Mouse (Mus musculus) spleen, adult 2 months (tissue): ENCODE data around the gene H2-Q6.
"Not testable (repeated sequence)": the region's sequence is repeated elsewhere in the genome, so short reads cannot be mapped to it uniquely, and the experiment has no call there.

Experiments
- CTCF ChIP-seq: fragments of 200-500 bp; IDR thresholded peaks from 2 replicates; pipeline ENCODE4 v1.5.1; 2011; ENCODE audit warnings: mild to moderate bottlenecking, inconsistent platforms; ENCODE audit not compliant: insufficient read depth, insufficient read length, insufficient replicate concordance; ENCODE audit errors: extremely low read depth
- POLR2A ChIP-seq: fragments of 200-500 bp; IDR thresholded peaks from 2 replicates; pipeline ENCODE4 v1.6.1; 2011; ENCODE audit warnings: low read depth, low read length, inconsistent platforms

GRCm38 (mm10) chr17:35425474-35425873 is 824 bp downstream of the H2-Q6 start:
- not testable (repeated sequence) for TF ChIP-seq CTCF, POLR2A
